In the genomic region with DNA sequence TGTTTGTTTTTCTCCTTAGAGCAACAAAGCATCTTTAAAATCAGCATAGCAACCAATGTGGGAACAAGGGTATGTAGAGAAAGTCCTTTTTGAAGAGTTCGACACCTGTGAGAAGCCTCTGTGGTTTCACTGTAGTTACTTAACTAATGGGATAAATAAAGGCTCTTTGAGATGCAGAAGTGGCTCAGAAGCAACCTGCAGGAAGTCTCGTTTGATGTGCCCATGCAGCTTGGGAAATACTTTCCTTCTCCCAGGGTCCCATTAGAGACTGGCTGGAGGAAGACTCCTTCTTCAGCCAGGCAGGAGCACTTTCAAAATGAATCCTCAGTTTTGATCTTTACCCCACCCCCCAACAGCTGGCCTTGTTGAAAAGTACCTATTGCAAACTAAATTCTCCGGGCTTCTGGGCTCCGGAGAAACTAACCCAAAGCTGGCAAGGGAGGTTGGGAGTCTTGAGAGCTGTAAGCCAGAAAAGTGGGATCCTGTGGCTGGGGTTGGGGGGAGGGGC, we compare ENCODE assay signal across 13 mouse cellular contexts.
"Had no signal": no experiment of that assay in that cellular context is flagged by ENCODE, and none has a peak within 500 bp of the region (broad histone marks: within the 10 kb centered on the region; RNA-seq: fewer than 3 reads in every experiment).

No protein-coding gene starts in this region.

- DNase-seq: kidney, adult 8-10 months; kidney, postnatal 25 days; layer of hippocampus, adult 9-11 months; liver; lung, adult 18-20 months; lung, postnatal 10 days; lung, postnatal 36 days; retina, postnatal 1 day; thymus, adult 2 months; thymus, postnatal 14 days; thymus, postnatal 4 days had no signal

- ATAC-seq: liver, embryonic 12.5 days; midbrain, embryonic 15.5 days had no signal
